ENCODE assay signal across 17 mouse cellular contexts in the genomic region with DNA sequence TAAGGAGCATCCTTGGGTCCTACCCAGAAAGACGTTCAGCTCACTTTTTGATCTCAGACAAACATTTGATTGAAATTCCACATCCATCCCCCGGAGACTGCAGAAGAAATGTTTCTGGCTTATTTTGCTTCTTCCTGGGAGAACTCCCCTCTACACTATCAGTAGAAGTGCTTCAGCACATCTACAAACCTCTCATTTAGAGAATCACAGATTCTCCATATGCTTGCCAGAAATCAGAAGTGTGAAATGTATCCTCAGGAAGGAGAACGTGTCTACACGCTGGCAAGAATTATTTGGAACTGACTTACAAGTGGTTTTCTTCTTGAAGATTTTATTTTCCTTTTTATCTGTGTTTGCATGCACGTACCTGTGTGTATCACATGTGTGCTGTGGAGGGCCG.
"Had no signal": no experiment of that assay in that cellular context is flagged by ENCODE, and none has a peak within 500 bp of the region (broad histone marks: within the 10 kb centered on the region; RNA-seq: fewer than 3 reads in every experiment).

No protein-coding gene starts in this region.

- H3K4me3 ChIP-seq: liver, embryonic 13.5 days; neural tube, embryonic 12.5 days; neural tube, embryonic 15.5 days had no signal

- H3K36me3 ChIP-seq: liver, embryonic 13.5 days; neural tube, embryonic 12.5 days; neural tube, embryonic 15.5 days had no signal

- H3K27ac ChIP-seq: liver, embryonic 13.5 days; neural tube, embryonic 12.5 days; neural tube, embryonic 15.5 days; stomach, postnatal 0 days had no signal

- H3K27me3 ChIP-seq: liver, embryonic 13.5 days; neural tube, embryonic 12.5 days; neural tube, embryonic 15.5 days had no signal

- H3K9ac ChIP-seq: liver, embryonic 13.5 days; neural tube, embryonic 12.5 days; neural tube, embryonic 15.5 days had no signal

- H3K4me1 ChIP-seq: liver, embryonic 13.5 days; neural tube, embryonic 12.5 days; neural tube, embryonic 15.5 days had no signal

- DNase-seq: kidney, adult 18-20 months; kidney, adult 9 months; kidney, postnatal 14 days; kidney, postnatal 4 days; liver, embryonic 13.5 days; lung, adult 2 months; lung, postnatal 14 days; lung, postnatal 4 days; midbrain, embryonic 14.5 days; right cerebral cortex, adult 18-20 months; right cerebral cortex, postnatal 14 days; right cerebral cortex, postnatal 4 days; thymus, postnatal 25 days had no signal

- H3K9me3 ChIP-seq: liver, embryonic 13.5 days; neural tube, embryonic 12.5 days; neural tube, embryonic 15.5 days had no signal

- H3K4me2 ChIP-seq: liver, embryonic 13.5 days; midbrain, embryonic 11.5 days; neural tube, embryonic 12.5 days; neural tube, embryonic 15.5 days had no signal
